Mouse (Mus musculus) thymus, adult 2 months (tissue): ENCODE data around the gene Pcnx2. TPM values are rescaled to one million over a fixed set of nuclear protein-coding genes. Genes with fewer than 3 reads are reported as not detected.

Source experiments
- DNase-seq: peaks from one replicate; pipeline ENCODE4 v3.0.0; 2021
- H3K27ac ChIP-seq: fragments of 200-500 bp; 2 replicates; pipeline ENCODE4 v1.5.1; 2012; ENCODE audit warnings: low read length, control low read depth; ENCODE audit not compliant: control insufficient read depth, insufficient read depth
- H3K27me3 ChIP-seq: fragments of 200-500 bp; 2 replicates; pipeline ENCODE4 v1.6.1; 2012; ENCODE audit warnings: mild to moderate bottlenecking, low read length, moderate library complexity, mixed read lengths; ENCODE audit not compliant: control insufficient read depth, insufficient read depth
- H3K36me3 ChIP-seq: fragments of 200-500 bp; 2 replicates; pipeline ENCODE4 v1.6.1; 2012; ENCODE audit warnings: mild to moderate bottlenecking, low read length, moderate library complexity; ENCODE audit not compliant: control insufficient read depth, insufficient read depth
- H3K4me1 ChIP-seq: fragments of 200-500 bp; replicated peaks from 2 replicates; pipeline ENCODE4 v1.6.1; 2012; ENCODE audit warnings: low read length; ENCODE audit not compliant: control insufficient read depth, insufficient read depth
- H3K4me3 ChIP-seq: fragments of 200-500 bp; 2 replicates; pipeline ENCODE4 v1.5.1; 2012; ENCODE audit warnings: mild to moderate bottlenecking, low read length, control low read depth, moderate library complexity; ENCODE audit not compliant: control insufficient read depth, insufficient read depth
- CTCF ChIP-seq: fragments of 200-500 bp; IDR thresholded peaks from 2 replicates; pipeline ENCODE4 v1.5.1; 2012; ENCODE audit warnings: mild to moderate bottlenecking, control low read depth, low read length, moderate library complexity, borderline replicate concordance; ENCODE audit not compliant: control insufficient read depth, poor library complexity, insufficient read depth; ENCODE audit errors: extremely low read depth
- POLR2A ChIP-seq: fragments of 200-500 bp; IDR thresholded peaks from 2 replicates; pipeline ENCODE4 v1.6.1; 2012; ENCODE audit warnings: mild to moderate bottlenecking, low read length, control low read depth, moderate library complexity; ENCODE audit not compliant: control insufficient read depth, poor library complexity, insufficient read depth; ENCODE audit errors: extremely low read depth
- WGBS: fragments of 180-500 bp; shearing (Covaris S2); methylation state at CpG from one replicate; pipeline ENCODE4 v1.1.7; 2018; 5-methylcytosine and 5-hydroxymethylcytosine counted together
- polyA plus RNA-seq: library from polyadenylated mRNA; depleted of rRNA; stranded (reverse); fragments of >200 nt; gene quantifications from 2 replicates; pipeline ENCODE4 v1.2.3, GENCODE M21; 2012

Gene Pcnx2
- polyA plus RNA-seq, 1 experiment = 0.34 TPM

GRCm38 (mm10) chr8:125741855-125742254, 156.3 kb downstream of the Pcnx2 start:
- 35% methylated on average over 2 of the region's 2 CpGs for WGBS
- DNase-seq = no peak
- H3K4me1 ChIP-seq = peaks cover 15% of the 10 kb centered on the region
- no peaks in the 10 kb centered on the region for H3K36me3 ChIP-seq
- TF ChIP-seq CTCF = no peak
- TF ChIP-seq POLR2A = no peak
- H3K4me3 ChIP-seq = no peak overlapping the region
- no peaks in the 10 kb centered on the region for H3K27me3 ChIP-seq
- H3K27ac ChIP-seq = peak overlapping the region; percentile 41; the same call in 1 of the 2 replicates

- WGBS = 34% methylated on average over 5 of the region's 5 CpGs
- peak; percentile 59 for DNase-seq
- TF ChIP-seq CTCF = no peak
- TF ChIP-seq POLR2A = no peak
Observed at GRCm38 (mm10) chr8:125741377-125741776, 156.7 kb downstream of the Pcnx2 start.

GRCm38 (mm10) chr8:125740655-125741054, 157.5 kb downstream of the Pcnx2 start:
- no peak for TF ChIP-seq POLR2A
- TF ChIP-seq CTCF = no peak
- H3K27me3 ChIP-seq = no peaks in the 10 kb centered on the region
- H3K36me3 ChIP-seq = no peaks in the 10 kb centered on the region
- peaks cover 15% of the 10 kb centered on the region for H3K4me1 ChIP-seq
- no peak overlapping the region for H3K4me3 ChIP-seq
- no peak overlapping the region for H3K27ac ChIP-seq
- DNase-seq = no peak
- WGBS = 96% methylated on average over 10 of the region's 10 CpGs

More at GRCm38 (mm10) chr8:125741377-125741776, 156.7 kb downstream of the Pcnx2 start:
- Histone ChIP-seq H3K4me3 (no peak overlapping the region), H3K4me1 (peaks cover 15% of the 10 kb centered on the region), H3K27me3 (no peaks in the 10 kb centered on the region), H3K36me3 (no peaks in the 10 kb centered on the region), H3K27ac (peak overlapping the region; percentile 41; the same call in 1 of the 2 replicates)

- Histone ChIP-seq H3K27me3 (no peaks in the 10 kb centered on the region), H3K4me3 (no peak overlapping the region), H3K4me1 (peaks cover 19% of the 10 kb centered on the region), H3K27ac (no peak overlapping the region), H3K36me3 (no peaks in the 10 kb centered on the region)
- WGBS = 96% methylated on average over 4 of the region's 4 CpGs
- TF ChIP-seq POLR2A = no peak
- no peak for TF ChIP-seq CTCF
- no peak for DNase-seq
Observed at GRCm38 (mm10) chr8:125738956-125739355, 159.2 kb downstream of the Pcnx2 start.

- DNase-seq = peak; percentile 89
- Histone ChIP-seq H3K4me3 (peak overlapping the region; percentile 76), H3K27ac (no peak overlapping the region), H3K27me3 (no peaks in the 10 kb centered on the region), H3K4me1 (peaks cover 14% of the 10 kb centered on the region), H3K36me3 (no peaks in the 10 kb centered on the region)
- WGBS = 4% methylated on average over 52 of the region's 52 CpGs
- TF ChIP-seq CTCF (0 out of 2 replicates have a peak, but pooled peaks have one; percentile 16), POLR2A (0 out of 2 replicates have a peak, but pooled peaks have one; percentile 10)
Observed at GRCm38 (mm10) chr8:125733964-125734956, 163.9 kb downstream of the Pcnx2 start.

- 80% methylated on average over 7 of the region's 7 CpGs for WGBS
- TF ChIP-seq CTCF (no peak), POLR2A (no peak)
- peaks cover 25% of the 10 kb centered on the region for H3K4me1 ChIP-seq
- H3K27ac ChIP-seq = no peak within 1 kb of the TSS
- H3K4me3 ChIP-seq = no peak within 1 kb of the TSS
- no peaks in the 10 kb centered on the region for H3K36me3 ChIP-seq
- no peaks in the 10 kb centered on the region for H3K27me3 ChIP-seq
- no peak for DNase-seq
Observed at GRCm38 (mm10) chr8:125729746-125730145, 168.4 kb downstream of the Pcnx2 start, which contains the start of gene Ntpcr. Gene Ntpcr (plus strand): TSS chr8:125729963.
